Mouse (Mus musculus) gonadal fat pad, adult 2 months (tissue): ENCODE data around the gene 6030408B16Rik. TPM values are rescaled to one million over a fixed set of nuclear protein-coding genes. Genes with fewer than 3 reads are reported as not detected.
"Not testable (repeated sequence)": the region's sequence is repeated elsewhere in the genome, so short reads cannot be mapped to it uniquely, and the experiment has no call there.

Experiments
- DNase-seq: peaks from one replicate; pipeline ENCODE4 v3.0.0-alpha.2; 2012; ENCODE audit warnings: low read depth
- polyA plus RNA-seq: library from polyadenylated mRNA; depleted of rRNA; stranded (reverse); fragments of >200 nt; gene quantifications from 2 replicates; pipeline ENCODE4 v1.2.3, GENCODE M21; 2012; rRNA removed

6030408B16Rik gene
- polyA plus RNA-seq, 1 experiment = 11.5 TPM

DNA sequence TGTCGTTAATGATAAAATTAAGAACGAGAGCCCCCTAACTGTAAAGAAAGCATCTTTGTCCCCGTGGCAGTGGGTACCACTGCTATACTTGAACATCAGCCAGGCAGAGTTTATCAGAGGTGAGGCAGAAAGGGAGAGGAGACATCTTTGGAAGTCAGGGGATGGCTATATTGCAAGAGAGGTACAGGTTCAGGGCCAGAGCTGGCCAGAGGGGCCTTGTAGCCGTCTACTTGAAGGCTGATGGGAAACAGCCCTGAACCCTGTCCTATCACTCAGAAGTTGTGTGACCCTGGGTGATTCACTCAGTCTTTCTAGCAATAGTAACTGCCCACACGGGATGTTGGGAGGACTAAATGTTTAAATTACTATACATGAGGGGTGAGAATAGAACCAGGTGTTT, 28.1 kb downstream of the 6030408B16Rik start:
- no peak for DNase-seq

DNA sequence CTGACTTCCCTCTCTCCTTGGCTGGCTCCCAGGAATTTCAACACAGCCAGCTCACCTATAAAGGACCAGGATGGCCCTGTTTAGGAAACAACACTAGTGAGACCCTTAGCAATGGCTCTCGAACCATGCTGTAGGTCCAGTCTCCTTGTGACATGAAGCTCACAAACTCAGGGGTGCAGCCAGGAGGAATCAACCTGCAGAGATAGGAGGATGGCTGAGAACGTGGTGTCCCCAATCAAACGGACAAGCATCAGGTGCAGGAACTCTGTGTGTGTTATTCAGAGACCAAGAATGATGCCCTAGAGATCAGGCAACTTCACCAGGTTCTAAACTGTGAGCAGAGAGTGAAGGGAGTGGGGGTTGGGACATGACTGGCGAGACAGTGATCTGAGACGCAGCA, 29.1 kb downstream of the 6030408B16Rik start:
- no peak for DNase-seq

DNA sequence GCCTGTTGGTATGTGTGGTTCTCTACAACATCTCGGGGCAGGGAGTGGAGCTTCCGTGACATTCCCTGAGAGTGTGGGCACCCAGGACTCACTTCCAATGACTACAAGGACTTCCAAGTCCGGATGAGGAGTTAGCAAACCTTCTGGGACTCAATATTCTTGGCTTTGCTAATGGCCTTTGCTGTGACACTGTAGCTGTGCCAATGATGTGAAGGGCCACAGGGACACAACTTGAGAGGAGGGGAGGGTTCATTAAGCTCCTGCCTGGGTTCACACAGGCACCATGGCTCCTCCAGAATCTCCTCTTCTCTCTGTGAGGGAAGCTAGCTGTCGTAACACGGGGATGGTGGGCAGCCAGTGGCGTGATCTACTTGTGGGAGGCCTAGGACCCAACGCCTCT, 29.6 kb downstream of the 6030408B16Rik start:
- no peak for DNase-seq

DNA sequence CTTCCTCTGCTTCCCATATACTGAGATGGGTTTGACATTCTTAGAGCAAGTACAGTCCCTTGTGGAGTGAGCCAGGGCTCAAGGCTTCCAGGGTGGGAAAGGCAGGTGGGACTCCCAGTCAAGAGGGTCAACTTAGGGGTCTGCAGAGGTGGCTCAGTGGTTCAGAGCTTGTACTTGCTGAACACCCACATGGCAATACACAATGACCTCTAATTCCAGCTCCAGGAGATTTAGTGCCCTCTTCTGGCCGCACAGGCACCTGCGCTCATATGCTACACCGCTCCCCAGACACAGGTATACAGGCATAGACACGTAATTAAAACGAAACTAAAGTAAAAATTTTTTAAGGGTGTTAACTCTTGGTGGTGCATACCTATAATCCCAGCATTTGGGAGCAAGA, 30.5 kb downstream of the 6030408B16Rik start:
- DNase-seq = no peak

DNA sequence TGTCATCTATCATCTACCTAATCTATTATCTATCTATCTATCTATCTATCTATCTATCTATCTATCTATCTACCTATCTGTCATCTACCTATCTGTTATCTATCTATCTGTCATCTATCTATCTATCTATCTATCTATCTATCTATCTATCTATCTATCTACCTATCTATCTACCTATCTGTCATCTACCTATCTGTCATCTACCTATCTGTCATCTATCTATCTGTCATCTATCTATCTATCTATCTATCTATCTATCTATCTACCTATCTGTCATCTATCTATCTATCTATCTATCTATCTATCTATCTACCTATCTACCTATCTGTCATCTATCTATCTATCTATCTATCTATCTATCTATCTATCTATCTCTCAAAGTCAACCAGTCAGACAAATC, 31.4 kb downstream of the 6030408B16Rik start:
- DNase-seq = not testable (repeated sequence)

DNA sequence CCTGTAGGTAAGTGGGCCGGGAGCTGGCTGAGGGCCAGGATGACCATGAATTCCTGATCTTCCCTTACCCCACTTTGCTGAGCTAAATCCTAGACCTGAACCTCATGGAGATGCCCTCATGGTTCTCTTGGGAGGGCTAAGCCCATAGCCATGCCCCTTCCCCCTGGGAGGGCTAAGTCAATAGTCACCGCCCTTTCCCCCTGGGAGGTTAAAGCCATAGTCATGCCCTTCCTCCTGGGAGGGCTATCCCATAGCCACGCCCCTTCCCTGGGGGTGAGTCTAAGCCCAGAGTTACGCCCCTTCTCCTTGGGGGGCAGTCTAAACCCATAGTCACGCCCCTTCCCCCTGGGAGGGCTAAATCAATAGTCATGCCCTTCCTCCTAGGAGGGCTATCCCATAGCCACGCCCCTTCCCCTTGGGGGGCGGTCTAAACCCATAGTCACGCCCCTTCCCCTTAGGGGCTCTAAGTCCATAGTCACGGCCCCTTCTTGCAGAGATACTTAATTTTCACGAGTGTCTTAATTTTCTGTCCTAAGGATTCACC, 33.1 kb downstream of the 6030408B16Rik start:
- DNase-seq = no peak

DNA sequence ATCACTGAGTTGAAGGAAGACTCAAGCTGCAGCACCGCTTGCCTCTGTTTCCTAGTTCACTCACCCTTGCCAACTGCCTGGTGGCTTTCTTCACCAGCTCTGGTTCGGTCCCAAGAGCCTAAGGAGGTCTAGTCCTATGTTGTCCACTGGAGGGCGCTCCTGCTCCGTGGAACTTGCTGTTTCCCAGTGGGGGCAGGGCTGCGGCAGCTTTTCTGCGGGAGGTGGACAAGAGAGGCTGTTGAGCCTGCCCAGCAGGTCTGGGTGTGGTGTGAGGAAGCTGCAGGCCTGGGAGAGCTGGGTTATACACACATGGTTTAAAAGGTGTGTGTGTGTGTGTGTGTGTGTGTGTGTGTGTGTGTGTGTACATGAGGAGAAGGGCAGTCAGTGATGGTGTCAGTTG, 34.3 kb downstream of the 6030408B16Rik start:
- DNase-seq = no peak

DNA sequence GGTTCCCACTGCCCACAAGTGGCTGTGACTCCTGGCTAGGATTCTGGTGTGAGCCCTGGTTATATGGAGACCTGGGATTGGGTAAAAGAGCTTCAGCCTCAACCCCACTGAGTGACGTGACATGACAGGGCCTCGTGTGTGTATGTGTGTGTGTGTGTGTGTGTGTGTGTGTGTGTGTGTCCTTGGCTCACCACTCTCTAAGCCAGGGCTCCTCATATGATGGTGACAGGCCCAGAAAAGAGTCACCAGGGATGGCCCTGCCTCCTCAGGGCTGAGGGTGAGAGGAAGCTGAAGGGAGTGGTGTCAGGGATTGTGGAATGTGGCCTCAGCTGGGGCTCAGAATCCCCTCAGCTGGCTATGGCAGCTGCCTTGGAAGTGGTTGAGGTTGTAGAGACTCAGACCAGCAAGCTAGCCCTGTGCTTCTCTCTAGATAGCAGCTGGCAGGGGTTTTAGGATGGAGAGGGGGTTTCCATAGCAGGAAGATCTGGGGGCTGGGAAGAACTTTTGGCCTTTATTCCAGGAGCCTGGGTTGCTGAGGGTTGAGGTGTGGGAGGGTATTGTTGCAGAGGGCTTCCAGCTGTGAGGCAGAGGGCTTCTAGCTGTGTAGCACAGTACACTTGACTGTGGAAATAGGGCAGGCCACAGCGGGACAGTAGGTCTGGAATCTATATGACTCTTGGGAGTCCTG, 36.0 kb downstream of the 6030408B16Rik start:
- DNase-seq = no peak

DNA sequence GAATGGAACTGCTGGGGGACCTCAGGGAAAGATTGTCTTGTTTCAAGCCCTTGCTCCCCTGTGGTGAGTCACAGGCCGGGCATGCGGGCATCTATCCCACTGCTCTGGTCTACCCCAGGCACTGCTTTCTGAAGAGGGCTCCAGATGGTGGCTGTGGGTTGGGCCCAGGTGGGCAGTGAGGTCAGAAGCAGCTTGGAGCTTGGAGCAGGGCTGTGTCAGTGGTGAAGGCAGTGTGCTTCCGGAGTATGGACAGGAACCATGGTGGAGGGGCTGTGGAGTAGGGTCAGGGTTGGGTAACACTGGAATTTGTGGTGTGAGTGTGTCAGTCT, 36.5 kb downstream of the 6030408B16Rik start:
- DNase-seq = no peak

DNA sequence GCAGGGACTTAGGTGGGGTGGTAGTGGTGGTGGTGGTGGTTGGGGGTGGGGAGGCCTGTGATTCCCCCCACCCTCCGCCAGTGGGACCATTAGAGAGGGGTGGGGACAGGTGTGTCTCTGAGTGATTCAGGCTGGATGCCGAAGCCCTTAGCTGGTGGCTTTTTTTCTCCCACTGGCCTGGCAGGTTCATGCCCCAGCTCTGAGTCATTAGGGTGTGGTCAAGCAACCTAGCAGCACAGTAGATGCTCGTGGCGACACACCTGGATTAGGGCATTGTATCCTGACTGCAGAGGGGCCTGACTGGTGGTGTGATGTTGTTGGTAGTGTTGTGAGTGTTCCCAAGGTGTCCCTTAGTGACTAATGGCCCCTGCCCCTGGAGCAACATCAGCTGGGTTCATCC, 38.1 kb downstream of the 6030408B16Rik start:
- no peak for DNase-seq

DNA sequence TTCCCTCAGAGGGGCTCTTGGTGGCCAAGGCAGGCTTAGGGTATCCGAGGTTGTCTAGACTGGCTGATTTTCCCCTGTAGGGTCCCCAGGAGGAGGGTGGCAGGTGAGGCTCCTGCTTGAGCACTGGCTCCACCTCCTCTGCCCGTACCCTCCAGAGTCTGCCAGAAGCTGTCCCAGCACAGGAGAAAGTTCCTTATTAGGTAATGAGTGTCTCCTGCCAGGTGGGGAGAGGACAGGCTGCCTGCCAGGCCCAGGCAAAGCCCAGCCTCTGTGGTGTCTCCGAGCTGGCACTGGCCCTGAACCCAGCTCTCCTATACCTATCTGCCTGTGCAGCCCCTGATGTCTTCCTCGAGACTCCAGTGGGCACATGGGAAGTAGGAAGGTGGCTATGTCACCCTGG, 39.4 kb downstream of the 6030408B16Rik start:
- peak; percentile 50 for DNase-seq

DNA sequence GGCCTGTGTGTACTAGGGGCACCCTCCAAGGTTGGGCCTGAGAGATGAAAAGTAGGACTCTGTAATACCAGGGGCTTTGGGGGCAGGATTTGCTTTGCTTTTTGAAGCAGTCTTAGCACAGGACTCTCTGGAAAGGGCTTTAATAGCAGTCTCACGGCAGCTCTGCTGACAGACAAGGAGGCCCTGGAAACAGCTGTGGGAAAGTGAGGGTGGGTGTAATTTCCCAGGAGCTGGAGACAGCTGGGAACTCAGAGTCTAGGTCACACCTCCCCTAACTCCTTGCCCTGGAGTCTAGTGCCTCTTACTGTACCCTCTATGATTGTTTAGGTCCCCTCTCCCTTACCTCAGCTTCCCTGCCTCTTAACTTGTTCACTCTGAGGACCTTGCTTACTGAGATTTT, 40.2 kb downstream of the 6030408B16Rik start:
- DNase-seq = no peak

DNA sequence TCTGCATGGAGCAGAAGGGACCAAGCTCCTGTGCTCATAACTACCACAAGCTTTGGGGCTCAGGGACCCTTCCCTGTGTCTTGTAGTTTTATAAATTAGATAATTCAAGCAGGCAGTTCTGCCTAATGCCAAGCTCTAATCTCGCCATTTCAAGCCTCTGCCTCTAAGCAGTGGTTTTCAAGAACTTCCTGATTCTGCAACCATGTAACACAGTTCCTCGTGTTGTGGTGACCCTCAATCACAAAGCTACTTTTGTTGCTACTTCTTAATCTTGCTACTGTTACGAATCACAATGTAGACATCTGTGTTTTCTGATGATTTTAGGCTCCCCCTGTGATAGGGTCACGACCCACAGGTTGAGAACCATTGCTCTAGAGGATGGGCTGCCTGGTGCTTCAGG, 40.6 kb downstream of the 6030408B16Rik start:
- no peak for DNase-seq

DNA sequence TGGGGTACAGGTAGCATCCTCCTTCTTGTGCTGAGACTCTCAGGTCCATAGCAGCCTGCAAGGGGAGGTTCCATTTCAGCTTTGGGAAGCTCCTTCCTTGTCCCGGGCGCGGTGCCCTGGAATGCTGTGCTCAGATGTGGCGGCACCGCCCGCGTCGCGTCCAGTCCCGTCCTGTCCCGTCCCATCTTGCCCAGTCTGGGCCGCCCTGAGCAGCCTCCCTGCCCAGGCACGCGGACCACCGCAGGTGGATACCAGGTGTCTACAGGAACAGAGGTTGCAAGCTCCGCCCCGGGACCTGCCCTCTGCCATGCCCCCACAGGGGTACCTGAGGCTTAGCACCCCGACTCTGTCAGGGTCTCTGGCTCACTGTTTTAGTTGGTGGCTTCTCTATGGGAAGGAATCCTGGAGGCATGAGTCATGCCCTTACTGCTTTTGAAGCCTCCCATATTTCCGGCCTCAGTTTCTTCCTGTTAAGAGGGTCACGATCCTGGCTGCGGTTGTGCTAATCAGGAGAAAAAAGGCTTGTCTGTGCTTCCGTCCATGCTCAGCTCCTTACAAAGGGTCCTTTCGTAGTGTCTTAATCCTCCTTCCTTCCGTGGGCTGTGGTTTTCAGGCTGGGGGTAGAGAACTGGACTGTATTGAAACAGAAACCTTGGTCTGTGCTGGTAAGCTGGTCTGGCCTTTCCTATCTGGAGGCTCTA, 43.6 kb downstream of the 6030408B16Rik start:
- DNase-seq = no peak

DNA sequence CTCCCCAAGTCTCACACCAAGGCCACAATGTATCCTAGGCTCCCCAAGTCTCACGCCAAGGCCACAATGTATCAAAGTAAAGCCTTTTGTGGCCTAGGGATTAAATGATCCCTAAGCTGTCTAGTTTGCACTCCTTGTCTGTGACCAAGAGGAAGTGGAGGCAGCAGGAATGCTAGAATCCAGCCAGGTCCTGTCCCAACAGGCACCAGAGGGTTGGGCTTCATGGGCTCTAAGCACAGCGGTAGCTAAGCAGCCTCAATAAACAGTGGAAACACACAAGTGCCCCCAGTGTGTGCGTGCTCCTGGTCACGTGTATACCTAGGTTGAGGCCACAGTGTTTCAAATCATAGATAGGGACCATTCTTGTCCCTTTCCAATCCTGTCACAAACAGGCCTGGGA, 45.3 kb downstream of the 6030408B16Rik start:
- DNase-seq = peak; percentile 69

DNA sequence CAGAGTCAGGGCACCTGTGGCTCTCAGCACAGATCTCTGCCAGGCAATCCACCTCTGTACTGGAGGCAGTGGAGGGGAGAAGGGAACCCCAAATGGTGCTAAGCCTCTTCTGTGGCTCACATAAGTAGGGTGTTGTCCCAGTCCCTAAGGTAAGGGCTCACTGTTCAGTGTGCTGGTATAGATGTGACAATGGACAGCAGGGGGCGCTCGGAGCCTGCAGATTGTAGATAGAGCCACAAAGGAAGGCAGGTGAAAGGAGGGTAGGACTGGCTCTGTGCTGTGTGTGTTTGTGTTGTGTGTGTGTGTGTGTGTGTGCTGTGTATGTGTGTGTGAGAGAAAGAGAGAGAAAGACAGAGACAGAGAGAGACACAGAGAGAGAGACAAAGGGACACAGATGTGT, 46.5 kb downstream of the 6030408B16Rik start:
- no peak for DNase-seq

DNA sequence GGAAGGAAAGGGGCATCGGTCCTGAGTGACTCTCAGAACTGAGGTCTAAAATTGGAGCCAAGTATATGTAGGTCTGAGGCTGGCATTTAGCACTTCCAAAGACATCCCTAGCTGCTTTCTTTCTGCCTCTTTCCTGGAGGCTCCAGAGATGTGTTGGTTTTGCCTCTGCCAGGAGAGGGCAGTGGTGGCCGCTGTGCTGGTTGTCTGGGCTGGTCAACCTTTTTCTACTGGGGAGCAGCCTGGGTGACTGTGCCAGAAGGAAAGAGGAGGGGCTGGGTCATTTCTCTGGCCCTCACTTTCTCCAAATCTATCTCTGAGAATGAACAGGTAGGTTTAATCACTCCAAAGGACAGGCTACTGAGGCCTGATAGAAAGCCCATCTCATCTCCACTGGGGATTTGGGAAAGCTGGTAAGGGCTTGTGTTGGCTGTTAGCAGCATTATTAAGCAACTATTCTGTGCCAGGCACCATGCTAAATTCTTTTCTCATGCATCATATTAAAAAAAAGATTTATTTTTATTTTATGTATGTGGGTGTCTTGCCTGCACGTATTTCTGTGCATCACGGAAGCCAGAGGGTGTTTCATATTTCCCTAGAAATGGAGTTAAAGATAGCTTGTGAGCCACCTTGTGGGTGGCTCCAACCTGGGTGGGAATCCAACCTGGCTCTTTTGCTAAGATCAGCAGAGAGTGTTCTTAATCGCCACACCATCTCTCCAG, 48.9 kb downstream of the 6030408B16Rik start:
- DNase-seq = no peak

Other genes with a start within 250 kb of the 6030408B16Rik start
- gene Gm47841, start 245.8 kb upstream of the 6030408B16Rik start, polyA plus RNA-seq = 0.47 TPM in 1 of 2 replicates, not detected in the other
- gene Fignl2, start 214.6 kb upstream of the 6030408B16Rik start, polyA plus RNA-seq = 4.8 and 5.1 TPM in 2 replicates
- gene Ankrd33, start 177.5 kb upstream of the 6030408B16Rik start, polyA plus RNA-seq = not detected in 2 replicates
- gene Acvrl1, start 164.7 kb upstream of the 6030408B16Rik start, polyA plus RNA-seq = 45.9 and 52.0 TPM in 2 replicates
- 32.7 and 35.4 TPM in 2 replicates for gene Acvr1b, start 119.1 kb upstream of the 6030408B16Rik start, polyA plus RNA-seq
- 6.9 and 8.5 TPM in 2 replicates for gene Grasp, start 69.0 kb upstream of the 6030408B16Rik start, polyA plus RNA-seq
- gene Nr4a1, start 38.9 kb upstream of the 6030408B16Rik start, polyA plus RNA-seq = 18.2 and 36.9 TPM in 2 replicates
- gene Atg101, start 8.9 kb upstream of the 6030408B16Rik start, polyA plus RNA-seq = 36.8 and 42.7 TPM in 2 replicates
- 4.2 and 5.1 TPM in 2 replicates for gene Krt80, start 77.0 kb downstream of the 6030408B16Rik start, polyA plus RNA-seq
- 20.0 and 23.0 TPM in 2 replicates for gene Krt7, start 117.8 kb downstream of the 6030408B16Rik start, polyA plus RNA-seq
- 0.22 TPM in 1 of 2 replicates, not detected in the other for gene Krt87, start 145.6 kb downstream of the 6030408B16Rik start, polyA plus RNA-seq
- 0.14 and 0.38 TPM in 2 replicates for gene Krt88, start 154.5 kb downstream of the 6030408B16Rik start, polyA plus RNA-seq
- not detected in 2 replicates for gene Krt81, start 170.5 kb downstream of the 6030408B16Rik start, polyA plus RNA-seq
- gene Krt86, start 180.3 kb downstream of the 6030408B16Rik start, polyA plus RNA-seq = not detected in 2 replicates
- 0.13 TPM in 1 of 2 replicates, not detected in the other for gene Krt83, start 198.3 kb downstream of the 6030408B16Rik start, polyA plus RNA-seq
- not detected in 2 replicates for gene Gm49425, start 224.0 kb downstream of the 6030408B16Rik start, polyA plus RNA-seq
- gene Krt84, start 239.6 kb downstream of the 6030408B16Rik start, polyA plus RNA-seq = not detected in 2 replicates